Mouse (Mus musculus): ENCODE measurements at regions not wholly inside any gene's neighbourhood (a gene's known extent, or its start where the extent isn't known, plus 50 kb on each side); places are given as distances from the start of the nearest gene placed in this dataset.

DNA sequence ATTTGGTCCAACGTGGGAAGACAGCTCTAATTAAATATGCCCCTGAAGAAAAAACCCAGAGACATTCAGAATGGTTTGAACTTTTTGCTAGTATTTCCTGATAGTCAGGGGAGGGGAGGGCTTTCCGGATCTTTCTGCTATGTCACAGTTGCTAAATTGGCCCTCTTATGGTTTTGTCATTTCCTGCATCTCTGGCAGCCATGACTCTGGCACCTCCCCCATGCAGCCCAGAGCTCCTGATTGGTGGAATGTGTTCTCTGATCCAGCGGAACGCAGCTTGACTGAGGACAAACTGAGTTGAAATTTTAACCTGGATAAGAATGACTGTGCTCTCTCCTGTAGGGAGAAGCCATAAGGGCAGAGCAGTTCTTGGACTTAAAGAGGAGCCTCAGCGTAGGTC is 150.4 kb upstream of the Emcn start:
- 86% methylated on average over 5 of the region's 5 CpGs for WGBS
- Histone ChIP-seq H3K27ac (replicated peaks) (no peak overlapping the region), H3K27me3 (no peaks in the 10 kb centered on the region), H3K4me3 (no peak overlapping the region), H3K36me3 (no peaks in the 10 kb centered on the region), H3K4me1 (replicated peaks) (no peaks in the 10 kb centered on the region), H3K9ac (no peak overlapping the region), H3K4me2 (no peak overlapping the region), H3K9me3 (no peaks in the 10 kb centered on the region)
- no peak for ATAC-seq (ENCODE audit: low FRiP score, low read depth)

DNA sequence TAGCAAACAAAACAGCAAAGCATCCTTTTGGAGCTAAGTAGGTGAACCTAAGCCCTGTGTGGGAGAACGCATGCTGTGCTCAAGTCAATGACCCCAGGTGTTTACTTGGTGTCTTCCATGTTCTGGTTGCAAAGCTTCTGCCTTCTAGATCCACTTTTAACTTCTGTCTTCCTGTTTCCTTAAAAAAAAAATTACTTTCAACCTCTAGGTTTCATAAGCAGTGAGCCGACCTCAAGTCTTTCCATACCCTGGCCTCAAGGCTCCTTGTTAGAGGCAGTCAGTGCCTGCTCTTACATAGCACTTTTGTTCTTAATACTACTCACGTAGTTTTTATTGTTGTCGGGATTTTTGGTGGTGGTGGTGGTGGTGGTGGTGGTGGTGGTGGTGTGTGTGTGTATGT is 149.9 kb upstream of the Emcn start:
- Histone ChIP-seq H3K9me3 (no peaks in the 10 kb centered on the region), H3K4me1 (replicated peaks) (no peaks in the 10 kb centered on the region), H3K27me3 (no peaks in the 10 kb centered on the region), H3K27ac (replicated peaks) (no peak overlapping the region), H3K4me3 (no peak overlapping the region), H3K9ac (no peak overlapping the region), H3K36me3 (no peaks in the 10 kb centered on the region), H3K4me2 (no peak overlapping the region)
- no peak for ATAC-seq (ENCODE audit: low FRiP score, low read depth)
- WGBS: 84% methylated on average over 4 of the region's 4 CpGs

DNA sequence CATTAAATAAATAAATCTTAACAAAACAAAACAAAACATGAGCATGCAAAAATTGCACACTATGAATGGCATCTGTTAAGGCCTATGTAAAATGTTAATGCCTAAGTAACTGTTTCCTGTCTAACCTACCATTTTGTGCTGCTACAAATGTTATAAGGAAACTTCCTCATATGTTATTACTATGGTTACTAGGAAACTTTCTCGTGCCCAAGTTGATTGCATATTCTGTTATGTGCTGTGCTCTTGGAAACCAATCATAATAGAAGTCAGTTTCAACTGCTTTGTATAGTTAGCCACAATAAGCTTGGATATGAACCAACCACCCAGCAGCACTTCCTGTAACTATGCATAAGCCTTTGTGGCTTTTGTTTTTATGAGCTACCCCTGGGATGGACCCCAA is 147.0 kb upstream of the Emcn start:
- no peak for ATAC-seq (ENCODE audit: low FRiP score, low read depth)
- no peak overlapping the region for H3K4me2 ChIP-seq
- no peaks in the 10 kb centered on the region for H3K36me3 ChIP-seq
- H3K4me1 ChIP-seq (replicated peaks): no peaks in the 10 kb centered on the region
- H3K4me3 ChIP-seq: no peak overlapping the region
- H3K27ac ChIP-seq (replicated peaks): no peak overlapping the region
- H3K9me3 ChIP-seq: no peaks in the 10 kb centered on the region
- H3K27me3 ChIP-seq: no peaks in the 10 kb centered on the region
- WGBS: 67% methylated on average over 1 of the region's 1 CpGs
- H3K9ac ChIP-seq: no peak overlapping the region

DNA sequence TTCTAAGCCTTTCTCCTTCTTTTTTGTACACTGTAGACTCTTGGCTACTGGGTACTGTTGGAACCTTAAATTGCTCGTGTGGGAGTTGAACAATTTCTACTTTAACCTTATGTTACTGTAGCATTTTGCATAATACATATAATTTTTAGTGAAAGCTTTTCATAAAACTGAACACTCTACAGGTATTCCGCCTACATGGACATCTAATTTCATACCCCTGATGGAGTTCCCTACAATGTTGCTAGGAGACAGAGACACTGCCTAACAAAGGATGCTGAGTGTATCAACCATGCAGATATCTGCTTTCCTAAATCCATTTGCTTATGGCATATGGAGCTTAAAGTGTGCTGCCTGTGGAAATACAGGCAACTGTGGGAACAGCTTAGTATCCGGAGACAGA is 129.2 kb upstream of the Emcn start:
- Histone ChIP-seq H3K9ac (no peak overlapping the region), H3K4me1 (replicated peaks) (no peaks in the 10 kb centered on the region), H3K4me2 (no peak overlapping the region), H3K9me3 (no peaks in the 10 kb centered on the region), H3K27me3 (no peaks in the 10 kb centered on the region), H3K36me3 (no peaks in the 10 kb centered on the region), H3K4me3 (no peak overlapping the region), H3K27ac (replicated peaks) (no peak overlapping the region)
- 69% methylated on average over 3 of the region's 3 CpGs for WGBS
- ATAC-seq (ENCODE audit: low FRiP score, low read depth): no peak

DNA sequence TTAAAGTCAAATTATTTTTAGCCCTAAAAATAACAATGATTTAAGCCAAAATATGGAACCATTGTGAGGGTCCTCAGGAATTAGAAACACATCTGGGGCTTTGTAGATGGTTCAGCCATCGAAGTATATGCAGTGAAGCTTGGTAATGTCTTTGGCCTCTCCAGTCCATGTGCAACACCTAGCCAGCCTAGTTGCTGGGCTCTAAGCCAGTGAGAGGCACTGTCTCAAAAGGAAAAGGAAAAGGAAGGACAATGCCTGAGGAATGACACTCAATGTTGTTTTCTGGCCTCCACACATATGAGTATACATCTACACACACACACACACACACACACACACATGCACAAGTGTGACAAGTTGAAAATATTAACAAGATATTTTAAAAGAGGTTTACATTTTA is 124.8 kb upstream of the Emcn start:
- Histone ChIP-seq H3K36me3 (no peaks in the 10 kb centered on the region), H3K4me2 (no peak overlapping the region), H3K4me1 (replicated peaks) (no peaks in the 10 kb centered on the region), H3K9ac (no peak overlapping the region), H3K27ac (replicated peaks) (no peak overlapping the region), H3K4me3 (no peak overlapping the region), H3K9me3 (no peaks in the 10 kb centered on the region), H3K27me3 (no peaks in the 10 kb centered on the region)
- WGBS: 94% methylated on average over 1 of the region's 1 CpGs
- no peak for ATAC-seq (ENCODE audit: low FRiP score, low read depth)

DNA sequence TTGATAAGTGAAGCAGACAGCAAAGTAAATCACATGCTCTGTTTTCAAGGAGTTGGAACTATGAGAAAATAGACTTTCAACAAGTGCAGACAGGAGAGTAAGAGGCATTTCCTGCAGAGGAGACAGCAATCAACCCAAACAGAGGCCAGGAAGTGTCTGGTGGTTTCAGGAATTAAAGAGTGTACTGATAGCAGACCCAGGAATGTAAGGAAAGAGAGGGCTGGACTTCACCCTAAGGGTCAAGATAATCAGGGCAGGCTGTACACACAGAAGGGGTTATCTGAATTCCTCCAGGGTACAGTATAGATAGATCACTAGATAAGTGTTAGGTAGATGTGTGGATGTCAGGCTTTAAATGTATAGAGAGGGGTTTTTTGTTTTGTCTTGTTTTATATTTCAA is 123.6 kb upstream of the Emcn start:
- Histone ChIP-seq H3K9me3 (no peaks in the 10 kb centered on the region), H3K9ac (no peak overlapping the region), H3K27me3 (no peaks in the 10 kb centered on the region), H3K4me1 (replicated peaks) (no peaks in the 10 kb centered on the region), H3K4me2 (no peak overlapping the region), H3K4me3 (no peak overlapping the region), H3K27ac (replicated peaks) (no peak overlapping the region), H3K36me3 (no peaks in the 10 kb centered on the region)
- ATAC-seq (ENCODE audit: low FRiP score, low read depth): no peak

DNA sequence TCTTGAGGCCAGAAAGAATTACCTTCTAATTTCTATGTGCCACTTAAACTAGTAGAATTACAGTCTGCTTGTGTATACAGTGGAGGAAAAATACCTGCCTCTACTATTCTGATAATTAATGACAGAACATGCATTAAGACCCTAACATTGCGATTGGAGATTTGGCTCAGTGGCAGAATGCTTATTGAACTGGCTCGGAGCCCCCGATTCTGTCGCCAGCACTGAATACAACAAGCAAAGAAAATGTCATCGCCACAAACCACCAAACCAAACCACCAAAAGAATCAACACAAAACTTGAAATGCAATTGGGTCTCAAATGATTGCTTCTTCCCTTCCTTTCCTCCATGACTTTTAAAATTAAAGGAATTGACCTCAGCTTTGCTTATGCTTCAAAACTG is 122.9 kb upstream of the Emcn start:
- ATAC-seq (ENCODE audit: low FRiP score, low read depth): no peak
- Histone ChIP-seq H3K9me3 (no peaks in the 10 kb centered on the region), H3K27me3 (no peaks in the 10 kb centered on the region), H3K4me2 (no peak overlapping the region), H3K4me3 (no peak overlapping the region), H3K9ac (no peak overlapping the region), H3K4me1 (replicated peaks) (no peaks in the 10 kb centered on the region), H3K27ac (replicated peaks) (no peak overlapping the region), H3K36me3 (no peaks in the 10 kb centered on the region)
- WGBS: 87% methylated on average over 5 of the region's 5 CpGs

DNA sequence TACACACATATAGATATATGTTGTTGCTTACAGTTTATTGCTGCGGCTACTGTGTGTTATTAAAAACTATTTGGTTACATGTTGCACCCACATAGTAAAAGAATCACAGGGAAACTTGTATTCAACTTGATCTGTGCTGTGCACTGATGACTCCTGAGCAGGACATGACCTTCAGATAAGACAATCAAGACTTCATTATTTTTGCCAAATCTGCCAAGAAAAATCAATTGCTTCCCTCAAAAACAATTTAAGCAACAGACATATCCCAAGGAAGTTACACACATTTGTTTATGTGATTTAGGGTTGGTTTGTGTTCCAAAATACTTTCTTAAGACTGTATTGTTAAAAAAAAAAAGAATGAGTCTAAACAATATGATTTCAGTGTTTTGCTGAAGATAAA is 114.7 kb upstream of the Emcn start:
- no peak overlapping the region for H3K27ac ChIP-seq (replicated peaks)
- H3K4me1 ChIP-seq (replicated peaks): no peaks in the 10 kb centered on the region
- H3K9me3 ChIP-seq: no peaks in the 10 kb centered on the region
- no peak overlapping the region for H3K4me2 ChIP-seq
- ATAC-seq (ENCODE audit: low FRiP score, low read depth): no peak
- H3K9ac ChIP-seq: no peak overlapping the region
- WGBS: 96% methylated on average over 1 of the region's 1 CpGs
- H3K27me3 ChIP-seq: no peaks in the 10 kb centered on the region
- H3K36me3 ChIP-seq: no peaks in the 10 kb centered on the region
- no peak overlapping the region for H3K4me3 ChIP-seq

DNA sequence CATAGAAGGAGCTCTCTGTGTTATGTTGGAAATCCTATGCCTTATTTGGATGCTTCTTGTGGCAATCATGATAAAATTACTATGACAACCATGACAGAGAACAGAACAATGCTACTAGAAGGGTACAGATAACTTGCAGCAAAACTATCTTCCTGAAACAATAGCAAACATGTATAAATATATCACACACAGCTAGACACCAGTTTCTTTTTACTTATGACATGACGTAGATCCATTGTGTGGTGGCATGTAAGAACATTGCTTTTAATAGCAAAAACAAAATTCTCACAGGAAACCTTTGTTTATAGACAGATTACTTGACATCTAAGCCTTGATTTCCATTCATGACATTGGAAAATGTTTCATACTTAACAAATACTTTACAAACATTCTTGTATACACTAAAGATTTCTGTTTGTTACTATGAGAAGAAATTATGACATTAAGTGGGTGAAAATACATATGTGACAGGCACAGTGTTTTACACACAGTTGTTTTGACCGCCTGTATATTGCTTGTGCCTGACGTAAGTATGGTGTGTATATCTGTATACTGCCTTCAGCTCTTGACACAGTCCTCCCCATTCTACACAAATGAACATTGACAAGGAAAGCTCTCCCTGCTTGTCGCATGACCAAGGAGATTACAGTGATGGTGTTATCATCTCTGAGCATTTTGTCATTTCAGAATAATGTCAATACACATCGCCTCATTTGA is 113.6 kb upstream of the Emcn start:
- Histone ChIP-seq H3K4me1 (replicated peaks) (no peaks in the 10 kb centered on the region), H3K4me2 (no peak overlapping the region), H3K9ac (no peak overlapping the region), H3K9me3 (no peaks in the 10 kb centered on the region), H3K36me3 (no peaks in the 10 kb centered on the region), H3K27me3 (no peaks in the 10 kb centered on the region), H3K27ac (replicated peaks) (no peak overlapping the region), H3K4me3 (no peak overlapping the region)
- 83% methylated on average over 5 of the region's 5 CpGs for WGBS
- no peak for ATAC-seq (ENCODE audit: low FRiP score, low read depth)

DNA sequence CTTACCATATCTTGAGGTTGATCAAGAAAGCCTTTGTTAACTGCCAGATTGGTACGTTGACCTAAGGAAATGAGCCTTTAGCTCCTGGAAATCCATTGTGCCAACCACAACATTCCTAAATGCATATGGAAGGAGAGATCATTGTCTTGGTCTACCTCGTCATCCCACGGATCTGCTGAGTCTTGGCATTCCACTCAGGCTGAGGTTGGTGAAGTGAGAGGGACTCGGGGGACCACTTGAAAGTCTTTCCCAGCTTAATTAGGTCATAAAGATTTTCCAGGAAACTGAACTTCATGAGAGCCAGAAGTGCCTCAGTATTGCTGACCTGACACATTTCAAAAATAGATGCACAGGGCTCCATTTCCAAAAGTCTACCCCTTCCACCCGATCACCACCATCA is 112.5 kb upstream of the Emcn start:
- no peaks in the 10 kb centered on the region for H3K4me1 ChIP-seq (replicated peaks)
- H3K9ac ChIP-seq: no peak overlapping the region
- H3K27ac ChIP-seq (replicated peaks): no peak overlapping the region
- no peak overlapping the region for H3K4me3 ChIP-seq
- no peak for ATAC-seq (ENCODE audit: low FRiP score, low read depth)
- 86% methylated on average over 5 of the region's 5 CpGs for WGBS
- no peak overlapping the region for H3K4me2 ChIP-seq
- no peaks in the 10 kb centered on the region for H3K27me3 ChIP-seq
- H3K9me3 ChIP-seq: no peaks in the 10 kb centered on the region
- H3K36me3 ChIP-seq: no peaks in the 10 kb centered on the region

DNA sequence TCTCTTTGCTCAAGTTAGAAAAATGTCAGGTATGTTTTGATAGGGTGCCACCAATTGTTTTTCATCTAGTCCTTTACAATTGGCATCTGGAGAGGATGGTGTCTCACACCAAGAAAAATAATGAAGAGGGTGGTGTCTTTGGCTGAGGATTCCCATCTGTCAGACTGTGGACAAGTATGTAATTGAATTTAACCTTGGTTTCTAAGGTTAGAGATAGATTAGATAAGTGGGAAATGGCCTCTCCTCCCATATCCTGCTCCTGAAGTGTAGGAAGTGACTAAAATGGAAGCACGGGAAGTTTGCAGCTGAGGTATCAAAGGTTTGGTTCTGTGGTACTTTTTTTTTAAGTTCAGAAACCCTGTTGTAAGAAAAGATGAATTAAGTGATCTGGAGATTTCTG is 98.0 kb upstream of the Emcn start:
- H3K4me2 ChIP-seq: no peak overlapping the region
- ATAC-seq (ENCODE audit: low FRiP score, low read depth): no peak
- H3K9me3 ChIP-seq: no peaks in the 10 kb centered on the region
- H3K27ac ChIP-seq (replicated peaks): no peak overlapping the region
- no peaks in the 10 kb centered on the region for H3K27me3 ChIP-seq
- no peaks in the 10 kb centered on the region for H3K36me3 ChIP-seq
- H3K4me3 ChIP-seq: no peak overlapping the region
- H3K4me1 ChIP-seq (replicated peaks): no peaks in the 10 kb centered on the region
- no peak overlapping the region for H3K9ac ChIP-seq
- 83% methylated on average over 1 of the region's 1 CpGs for WGBS

DNA sequence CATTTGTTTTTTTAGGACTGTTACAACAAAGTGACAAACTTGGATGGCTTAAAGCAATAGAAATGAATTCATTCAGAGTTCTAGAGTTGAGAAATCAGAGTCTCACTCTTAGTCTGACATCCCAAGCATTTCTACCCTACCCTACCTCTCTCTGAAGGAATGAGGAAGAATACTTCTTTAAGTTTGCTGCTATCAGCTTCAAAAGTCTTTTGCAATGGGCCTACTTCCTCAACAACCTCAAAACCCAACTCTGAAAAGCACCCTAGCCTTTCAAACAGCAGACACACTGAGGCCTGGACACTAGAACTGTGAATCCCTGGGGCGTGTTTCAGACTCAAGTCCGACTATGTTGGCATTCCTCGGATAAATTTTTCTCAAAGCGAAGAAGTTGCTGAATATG is 77.0 kb upstream of the Emcn start:
- no peak for ATAC-seq (ENCODE audit: low FRiP score, low read depth)

DNA sequence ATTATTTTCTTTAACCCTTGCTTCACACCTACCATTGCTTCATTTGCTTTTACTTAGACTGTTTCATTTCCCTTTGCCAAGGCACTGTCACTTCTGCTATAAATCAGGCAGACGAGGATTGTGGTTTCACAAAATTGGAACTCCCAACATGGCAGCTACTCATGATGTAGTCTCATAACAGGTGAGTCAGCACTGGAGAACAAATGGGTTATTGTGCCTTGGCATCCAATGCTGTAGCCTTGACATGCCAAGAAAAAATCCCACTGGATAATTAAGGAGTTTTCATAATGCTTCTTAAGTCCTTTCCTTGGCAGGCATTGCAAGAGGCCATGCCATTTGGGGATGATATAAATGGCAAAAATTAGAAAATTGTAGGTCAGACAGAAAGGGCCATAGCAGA is 73.1 kb upstream of the Emcn start:
- WGBS: 77% methylated on average over 1 of the region's 1 CpGs
- no peak overlapping the region for H3K27ac ChIP-seq (replicated peaks)

More for the DNA sequence above, 77.0 kb upstream of the Emcn start:
- no peaks in the 10 kb centered on the region for H3K9me3 ChIP-seq
- no peak overlapping the region for H3K4me3 ChIP-seq
- H3K9ac ChIP-seq: no peak overlapping the region
- H3K27me3 ChIP-seq: no peaks in the 10 kb centered on the region
- WGBS: 92% methylated on average over 4 of the region's 4 CpGs
- no peak overlapping the region for H3K4me2 ChIP-seq
- no peaks in the 10 kb centered on the region for H3K36me3 ChIP-seq
- no peaks in the 10 kb centered on the region for H3K4me1 ChIP-seq (replicated peaks)
- H3K27ac ChIP-seq (replicated peaks): no peak overlapping the region

More for the DNA sequence above, 73.1 kb upstream of the Emcn start:
- Histone ChIP-seq H3K4me3 (no peak overlapping the region), H3K4me2 (no peak overlapping the region), H3K9me3 (no peaks in the 10 kb centered on the region), H3K27me3 (no peaks in the 10 kb centered on the region), H3K36me3 (no peaks in the 10 kb centered on the region), H3K4me1 (replicated peaks) (no peaks in the 10 kb centered on the region), H3K9ac (no peak overlapping the region)
- no peak for ATAC-seq (ENCODE audit: low FRiP score, low read depth)

Data from hindbrain, embryonic 15.5 days (tissue).